Mouse (Mus musculus) v-Abl transformed pro-B cells (cell line): ENCODE results near the gene 2700081O15Rik.
"Not testable (repeated sequence)": the region's sequence is repeated elsewhere in the genome, so short reads cannot be mapped to it uniquely, and the experiment has no call there.

ENCODE experiments used
- in situ Hi-C, 2 experiments: fragments of 400-800 bp; cut with MboI; formaldehyde crosslinking; loops; one replicate each; pipeline ENCODE4 v1.15.1; 2025; ENCODE audit not compliant: unreplicated experiment in 2 of 2

Gene 2700081O15Rik

GRCm38 (mm10) chr19:7416834-7417735 is at the start of gene 2700081O15Rik:
TSS of gene 2700081O15Rik (plus strand) at chr19:7417625.
- in situ Hi-C loops: loop anchor here (5.0 kb wide), 3 partner anchors 140 to 185 kb away; no protein-coding TSS in a partner anchor

GRCm38 (mm10) chr19:7369469-7369868 is 48.0 kb upstream of the 2700081O15Rik start:
- in situ Hi-C loops: not testable (repeated sequence)

- in situ Hi-C loops: no loop called here
Observed at GRCm38 (mm10) chr19:7374491-7374890, 42.9 kb upstream of the 2700081O15Rik start.

- in situ Hi-C loops: no loop called here
Observed at GRCm38 (mm10) chr19:7377639-7378038, 39.8 kb upstream of the 2700081O15Rik start.

- in situ Hi-C loops: no loop called here
Observed at GRCm38 (mm10) chr19:7381906-7382247, 35.5 kb upstream of the 2700081O15Rik start.

GRCm38 (mm10) chr19:7382248-7382902 is 35.0 kb upstream of the 2700081O15Rik start:
- in situ Hi-C loops: no loop called here

GRCm38 (mm10) chr19:7382903-7383865 is 34.2 kb upstream of the 2700081O15Rik start, which contains the start of gene Spindoc:
TSS of gene Spindoc (minus strand) at chr19:7382994.
- in situ Hi-C loops: no loop called here

GRCm38 (mm10) chr19:7386042-7386441 is 31.4 kb upstream of the 2700081O15Rik start:
- in situ Hi-C loops: no loop called here

GRCm38 (mm10) chr19:7388488-7388887 is 28.9 kb upstream of the 2700081O15Rik start:
- in situ Hi-C loops: no loop called here

GRCm38 (mm10) chr19:7396867-7397826 is 20.3 kb upstream of the 2700081O15Rik start:
- in situ Hi-C loops: not testable (repeated sequence)

GRCm38 (mm10) chr19:7398898-7399297 is 18.5 kb upstream of the 2700081O15Rik start:
- in situ Hi-C loops: not testable (repeated sequence)

- in situ Hi-C loops: no loop called here
Observed at GRCm38 (mm10) chr19:7400635-7401034, 16.8 kb upstream of the 2700081O15Rik start.

- in situ Hi-C loops: no loop called here
Observed at GRCm38 (mm10) chr19:7404623-7405229, 12.7 kb upstream of the 2700081O15Rik start.

- in situ Hi-C loops: no loop called here
Observed at GRCm38 (mm10) chr19:7412361-7412760, 5.1 kb upstream of the 2700081O15Rik start.

GRCm38 (mm10) chr19:7415916-7416833 is 1.2 kb upstream of the 2700081O15Rik start:
- in situ Hi-C loops: loop anchor here (5.0 kb wide), 3 partner anchors 139 to 184 kb away; no protein-coding TSS in a partner anchor

GRCm38 (mm10) chr19:7417911-7418849 is 755 bp downstream of the 2700081O15Rik start:
- in situ Hi-C loops: loop anchor here (5.0 kb wide), 3 partner anchors 141 to 186 kb away; no protein-coding TSS in a partner anchor

- in situ Hi-C loops: loop anchor here (5.0 kb wide), 3 partner anchors 142 to 187 kb away; no protein-coding TSS in a partner anchor
Observed at GRCm38 (mm10) chr19:7419134-7419533, 1.7 kb downstream of the 2700081O15Rik start.
